Mouse (Mus musculus) limb, embryonic 13.5 days (tissue): ENCODE data around the gene Lclat1. TPM values are rescaled to one million over a fixed set of nuclear protein-coding genes. Genes with fewer than 3 reads are reported as not detected.
A peak's percentile ranks its signal among the peaks of the same experiment; 100 is the strongest.

Source experiments
- ATAC-seq: fragments of 200-750 bp; cut with Nextera tagmentation; 2 replicates; pipeline ENCODE4 v1.8.0; 2017; ENCODE audit warnings: low read depth, moderate number of reproducible peaks, moderate TSS enrichment; ENCODE audit not compliant: low FRiP score
- H3K27ac ChIP-seq: fragments of 300-500 bp; sonication (generic); 2 replicates; pipeline ENCODE4 v1.5.1; 2015; ENCODE audit warnings: inconsistent platforms, mild to moderate bottlenecking, moderate library complexity
- H3K27me3 ChIP-seq: fragments of 300-500 bp; sonication (generic); 2 replicates; pipeline ENCODE4 v1.6.1; 2015; ENCODE audit warnings: mild to moderate bottlenecking, inconsistent platforms
- H3K36me3 ChIP-seq: fragments of 300-500 bp; sonication (generic); 2 replicates; pipeline ENCODE4 v1.6.1; 2015; ENCODE audit warnings: inconsistent platforms, mild to moderate bottlenecking, moderate library complexity
- H3K4me1 ChIP-seq: fragments of 300-500 bp; sonication (generic); 2 replicates; pipeline ENCODE4 v1.6.1; 2015; ENCODE audit warnings: inconsistent platforms
- H3K4me2 ChIP-seq: fragments of 300-500 bp; sonication (generic); replicated peaks from 2 replicates; pipeline ENCODE4 v1.6.1; 2015; ENCODE audit warnings: inconsistent platforms, mild to moderate bottlenecking, moderate library complexity
- H3K4me3 ChIP-seq: fragments of 300-500 bp; sonication (generic); 2 replicates; pipeline ENCODE4 v1.5.1; 2015; ENCODE audit warnings: moderate library complexity, mild to moderate bottlenecking, inconsistent platforms
- H3K9ac ChIP-seq: fragments of 300-500 bp; sonication (generic); 2 replicates; pipeline ENCODE4 v1.6.1; 2015; ENCODE audit warnings: mild to moderate bottlenecking, inconsistent platforms
- H3K9me3 ChIP-seq: fragments of 300-500 bp; sonication (generic); 2 replicates; pipeline ENCODE4 v1.6.1; 2016; ENCODE audit warnings: inconsistent platforms
- WGBS: fragments of 180-500 bp; shearing (Covaris S2); methylation state at CpG from one replicate; pipeline ENCODE4 v1.1.7; 2015; 5-methylcytosine and 5-hydroxymethylcytosine counted together
- polyA plus RNA-seq: library from polyadenylated mRNA; unstranded; fragments of >200 nt; fragmentation: Nextera tagmentation; extraction: Ambion mirVana; gene quantifications from 2 replicates; pipeline ENCODE4 v1.2.1, GENCODE M21; 2015

Lclat1 gene
- polyA plus RNA-seq, 1 experiment from 2014 or later = 9.9 TPM

DNA sequence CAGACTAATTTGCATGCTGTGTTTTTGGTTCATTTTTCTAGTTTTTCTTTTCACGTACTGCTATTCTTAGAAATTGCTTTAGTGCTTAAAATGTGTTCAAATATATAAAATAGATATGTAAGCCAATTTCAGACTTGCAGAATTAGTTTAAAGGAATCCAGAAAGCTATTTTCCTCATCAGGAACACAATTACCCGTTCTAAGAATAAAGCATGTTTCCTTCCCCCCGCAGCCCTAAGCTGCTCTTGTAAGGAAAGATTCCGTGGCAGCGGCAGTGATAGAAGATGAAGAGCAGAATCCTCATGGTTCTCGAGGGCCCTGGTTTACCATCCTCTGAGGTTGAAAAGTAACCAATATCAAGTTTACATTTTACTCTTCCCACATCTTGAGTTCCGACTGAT, 113.0 kb downstream of the Lclat1 start:
- no peaks in the 10 kb centered on the region for H3K36me3 ChIP-seq
- no peak overlapping the region for H3K4me3 ChIP-seq
- WGBS = 66% methylated on average over 7 of the region's 7 CpGs
- H3K9me3 ChIP-seq = no peaks in the 10 kb centered on the region
- no peak overlapping the region for H3K9ac ChIP-seq
- H3K27ac ChIP-seq = no peak overlapping the region
- no peak for ATAC-seq
- no peaks in the 10 kb centered on the region for H3K27me3 ChIP-seq
- H3K4me2 ChIP-seq = no peak overlapping the region
- H3K4me1 ChIP-seq = peaks cover 37% of the 10 kb centered on the region

DNA sequence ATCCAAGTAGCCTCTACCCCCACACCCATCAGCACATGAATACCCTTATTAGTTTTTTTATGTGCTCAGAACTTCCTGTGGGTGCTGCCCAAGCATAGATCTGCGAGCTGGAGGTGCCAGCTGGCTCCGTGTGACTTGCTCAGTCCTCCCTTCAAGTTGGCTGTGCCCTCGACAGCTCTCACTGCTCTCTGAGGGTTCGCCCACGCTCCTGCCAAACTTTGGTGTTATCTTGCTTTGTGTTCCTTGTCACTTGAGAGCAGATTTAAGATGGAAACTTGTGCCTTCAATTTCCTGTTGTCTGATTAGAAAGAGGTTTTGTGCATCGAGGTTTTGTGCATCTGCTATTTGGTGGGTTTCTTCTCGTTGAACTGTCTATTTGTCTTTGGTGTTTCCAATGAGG, 114.3 kb downstream of the Lclat1 start:
- no peaks in the 10 kb centered on the region for H3K36me3 ChIP-seq
- H3K27ac ChIP-seq = no peak overlapping the region
- no peak overlapping the region for H3K9ac ChIP-seq
- no peak overlapping the region for H3K4me3 ChIP-seq
- peaks cover 45% of the 10 kb centered on the region for H3K4me1 ChIP-seq
- ATAC-seq = no peak
- H3K27me3 ChIP-seq = no peaks in the 10 kb centered on the region
- H3K9me3 ChIP-seq = no peaks in the 10 kb centered on the region
- WGBS = 54% methylated on average over 7 of the region's 7 CpGs
- no peak overlapping the region for H3K4me2 ChIP-seq

DNA sequence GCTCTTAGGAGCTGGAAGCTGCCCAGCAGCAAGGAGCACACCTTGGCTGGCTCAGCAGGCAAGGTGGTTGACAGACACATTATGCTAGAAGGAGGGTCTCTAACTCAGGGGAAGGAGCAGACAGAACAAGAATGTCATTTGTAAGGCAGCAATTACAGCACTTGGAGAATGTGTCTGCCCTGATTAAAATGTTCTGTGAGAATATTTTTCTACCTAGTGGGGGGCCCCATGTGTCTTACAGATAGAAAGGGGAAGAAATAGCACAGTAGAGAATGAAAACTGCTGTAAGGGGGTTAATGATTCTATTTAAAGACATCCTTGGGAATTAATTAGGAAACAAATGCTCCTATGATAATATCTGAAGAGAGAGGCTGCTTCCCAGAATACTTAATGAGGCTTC, 117.7 kb downstream of the Lclat1 start:
- peak overlapping the region; percentile 48; the same call in 1 of the 2 replicates for H3K27ac ChIP-seq
- H3K27me3 ChIP-seq = no peaks in the 10 kb centered on the region
- H3K9me3 ChIP-seq = no peaks in the 10 kb centered on the region
- H3K36me3 ChIP-seq = no peaks in the 10 kb centered on the region
- H3K4me3 ChIP-seq = no peak overlapping the region
- peaks cover 32% of the 10 kb centered on the region for H3K4me1 ChIP-seq
- H3K9ac ChIP-seq = no peak overlapping the region
- ATAC-seq = no peak
- no peak overlapping the region for H3K4me2 ChIP-seq

DNA sequence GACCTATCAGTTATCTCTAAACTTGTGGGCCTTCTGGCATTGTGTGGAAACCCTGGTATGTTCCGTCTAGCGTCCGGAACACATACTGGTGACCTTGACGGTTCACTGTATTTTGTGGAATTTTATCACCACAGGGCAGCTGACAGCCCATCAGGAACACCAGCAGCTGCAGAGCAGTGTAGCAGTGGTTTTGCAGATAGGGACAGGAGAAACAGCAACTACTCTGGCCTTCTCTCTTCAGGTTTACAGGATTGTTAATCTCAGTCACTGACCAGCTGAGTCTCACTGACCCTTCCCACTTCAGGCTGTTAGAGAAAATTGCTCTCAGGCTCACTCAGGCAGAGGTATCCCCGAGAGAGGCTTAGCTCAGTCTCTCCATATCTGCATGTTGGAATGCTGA, 118.2 kb downstream of the Lclat1 start:
- 32% methylated on average over 5 of the region's 5 CpGs for WGBS
- no peak for ATAC-seq
- no peak overlapping the region for H3K9ac ChIP-seq
- no peaks in the 10 kb centered on the region for H3K36me3 ChIP-seq
- 0 out of 2 replicates have a peak overlapping the region, but pooled peaks have one; percentile 11 for H3K27ac ChIP-seq
- no peaks in the 10 kb centered on the region for H3K9me3 ChIP-seq
- H3K27me3 ChIP-seq = no peaks in the 10 kb centered on the region
- H3K4me2 ChIP-seq = no peak overlapping the region
- H3K4me3 ChIP-seq = no peak overlapping the region
- H3K4me1 ChIP-seq = peaks cover 28% of the 10 kb centered on the region

DNA sequence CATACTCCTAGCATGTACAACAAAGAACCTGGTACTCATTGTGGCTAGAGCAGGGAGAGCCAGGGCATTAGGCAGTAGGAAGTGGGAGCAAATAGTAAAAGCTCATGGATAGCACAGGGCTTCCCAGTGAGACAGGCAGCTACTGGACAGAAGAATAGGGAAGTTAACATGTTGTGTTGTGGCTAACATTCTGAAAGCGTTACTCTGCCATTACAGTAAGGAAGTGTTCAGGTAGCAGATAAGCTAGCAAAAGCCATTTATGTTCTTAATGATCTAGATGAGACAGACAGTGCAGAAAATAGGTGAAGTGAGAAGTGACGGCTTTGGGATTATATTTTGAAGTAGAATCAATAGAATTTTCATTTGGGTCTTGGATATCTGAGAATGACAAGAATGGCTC, 118.8 kb downstream of the Lclat1 start:
- WGBS = 89% methylated on average over 2 of the region's 2 CpGs

DNA sequence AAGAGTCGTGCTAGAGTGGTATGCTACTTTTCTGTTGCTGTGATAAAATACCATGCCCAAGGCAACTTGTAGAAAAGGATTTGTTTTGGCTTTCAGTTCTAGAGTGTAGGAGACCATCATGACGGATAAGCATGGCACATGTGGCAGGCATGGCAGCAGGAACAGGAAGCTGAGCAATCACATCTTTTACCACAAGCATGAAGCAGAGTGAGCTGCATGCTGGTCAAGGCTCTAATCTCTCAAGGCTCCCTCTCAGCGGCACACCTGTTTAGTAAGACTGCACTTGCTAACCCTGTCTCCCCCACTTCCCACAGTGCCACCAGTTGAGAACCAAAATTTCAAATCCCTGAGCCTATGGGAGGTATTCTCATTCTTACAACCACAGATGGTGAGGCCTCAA, 119.6 kb downstream of the Lclat1 start:
- Histone ChIP-seq H3K9ac (no peak overlapping the region), H3K4me3 (no peak overlapping the region), H3K4me1 (peaks cover 21% of the 10 kb centered on the region), H3K36me3 (no peaks in the 10 kb centered on the region), H3K27me3 (no peaks in the 10 kb centered on the region), H3K27ac (no peak overlapping the region), H3K9me3 (no peaks in the 10 kb centered on the region), H3K4me2 (no peak overlapping the region)
- no peak for ATAC-seq
- 93% methylated on average over 3 of the region's 3 CpGs for WGBS

More for the DNA sequence above, 118.8 kb downstream of the Lclat1 start:
- Histone ChIP-seq H3K4me2 (no peak overlapping the region), H3K27me3 (no peaks in the 10 kb centered on the region), H3K36me3 (no peaks in the 10 kb centered on the region), H3K9ac (no peak overlapping the region), H3K27ac (no peak overlapping the region), H3K4me3 (no peak overlapping the region), H3K4me1 (peaks cover 24% of the 10 kb centered on the region), H3K9me3 (no peaks in the 10 kb centered on the region)
- ATAC-seq = no peak

DNA sequence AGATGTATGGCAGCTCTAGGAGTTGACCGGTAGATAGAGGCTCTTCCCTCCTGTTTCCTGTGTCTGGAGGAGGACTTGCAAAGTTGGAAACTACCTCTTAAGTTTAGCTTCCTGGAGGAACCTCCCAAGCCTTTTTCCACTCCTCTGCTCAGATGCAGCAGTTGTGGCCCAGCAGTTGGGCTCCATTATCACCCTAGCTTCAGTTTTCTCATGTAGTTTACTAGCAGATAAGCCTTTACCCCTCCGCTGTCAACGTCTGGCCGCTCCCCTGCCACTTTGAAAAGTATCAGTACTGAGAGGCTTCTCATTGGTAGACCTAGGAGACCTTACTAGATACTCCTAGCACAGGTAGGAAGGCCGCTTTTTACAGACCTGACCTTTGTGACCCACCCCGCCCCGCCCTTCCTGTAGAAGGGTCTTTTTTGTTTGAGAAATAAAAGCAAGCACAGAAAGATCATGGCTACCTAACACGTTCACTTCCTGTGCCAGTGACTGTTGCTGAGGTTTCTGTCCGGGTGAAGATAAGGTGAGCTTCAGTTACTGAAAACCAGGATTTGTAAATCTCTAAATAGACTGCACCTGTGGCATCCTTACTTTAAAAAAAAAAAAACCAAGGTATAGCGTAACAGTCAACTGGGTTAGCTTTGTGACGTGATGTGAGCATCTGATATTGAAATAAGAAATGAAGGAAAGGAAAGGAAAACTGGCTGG, 121.8 kb downstream of the Lclat1 start:
- Histone ChIP-seq H3K27ac (no peak overlapping the region), H3K4me1 (peaks cover 18% of the 10 kb centered on the region), H3K9me3 (no peaks in the 10 kb centered on the region), H3K4me2 (no peak overlapping the region), H3K36me3 (no peaks in the 10 kb centered on the region), H3K4me3 (no peak overlapping the region), H3K9ac (no peak overlapping the region), H3K27me3 (no peaks in the 10 kb centered on the region)
- ATAC-seq = no peak
- WGBS = 91% methylated on average over 11 of the region's 11 CpGs

DNA sequence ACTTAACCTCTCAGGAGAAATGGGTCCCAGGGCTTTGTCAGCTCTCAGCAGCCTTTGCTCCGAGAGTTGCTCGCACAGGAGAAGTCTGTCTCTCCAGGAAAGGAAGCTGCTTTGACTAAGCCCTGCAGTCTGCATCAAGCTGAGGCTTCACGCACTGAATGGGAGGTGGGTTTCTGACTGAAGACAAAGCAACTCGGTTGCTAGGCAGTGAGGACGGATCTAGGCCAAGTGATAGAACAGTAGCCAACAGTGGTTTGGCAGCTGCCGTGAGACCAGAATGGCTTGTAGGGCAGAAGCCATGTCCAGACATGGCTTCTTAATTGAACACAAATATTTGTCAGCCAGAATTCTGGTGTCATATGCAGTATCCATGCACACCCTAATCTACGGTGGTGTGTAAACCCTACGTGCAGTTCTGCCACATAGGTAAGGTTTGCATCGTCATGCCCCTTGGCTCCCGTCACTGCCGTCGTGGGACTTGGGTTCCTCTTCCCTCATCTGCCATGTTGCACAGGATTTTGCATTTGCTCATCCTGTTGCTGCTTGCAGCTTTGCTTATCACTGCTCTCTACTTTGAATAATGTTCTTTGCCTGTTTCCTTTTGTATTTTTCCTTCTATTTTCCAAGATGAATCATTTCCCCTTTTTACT, 122.7 kb downstream of the Lclat1 start:
- Histone ChIP-seq H3K27me3 (no peaks in the 10 kb centered on the region), H3K9me3 (no peaks in the 10 kb centered on the region), H3K4me1 (peaks cover 10% of the 10 kb centered on the region), H3K36me3 (no peaks in the 10 kb centered on the region), H3K4me2 (no peak overlapping the region), H3K27ac (no peak overlapping the region), H3K9ac (no peak overlapping the region), H3K4me3 (no peak overlapping the region)
- ATAC-seq = no peak
- 91% methylated on average over 12 of the region's 12 CpGs for WGBS

DNA sequence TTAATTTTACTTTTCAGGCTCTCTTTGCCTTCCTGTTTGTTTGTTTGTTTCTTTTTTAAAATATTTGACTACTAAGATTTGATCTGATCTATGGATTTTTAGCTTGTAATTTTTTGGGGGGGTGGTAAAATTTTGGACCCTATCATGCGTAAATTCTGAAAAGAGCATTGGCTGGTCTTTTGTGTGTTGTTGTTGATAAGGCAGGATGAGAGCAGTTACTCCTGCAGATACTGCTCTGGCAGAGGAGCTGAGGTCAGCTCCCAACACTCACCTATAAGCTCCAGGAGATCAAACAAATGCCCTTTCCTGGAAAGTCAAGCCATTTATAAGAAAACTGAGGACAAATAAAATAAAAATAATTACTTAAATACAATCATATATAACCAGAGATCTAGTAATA, 123.6 kb downstream of the Lclat1 start:
- H3K4me3 ChIP-seq = no peak overlapping the region
- H3K4me2 ChIP-seq = no peak overlapping the region
- H3K9ac ChIP-seq = no peak overlapping the region
- 0 out of 2 replicates have a peak, but pooled peaks cover 2% of the 10 kb centered on the region for H3K4me1 ChIP-seq
- no peaks in the 10 kb centered on the region for H3K9me3 ChIP-seq
- no peaks in the 10 kb centered on the region for H3K36me3 ChIP-seq
- 96% methylated on average over 1 of the region's 1 CpGs for WGBS
- H3K27ac ChIP-seq = no peak overlapping the region
- ATAC-seq = no peak
- no peaks in the 10 kb centered on the region for H3K27me3 ChIP-seq

DNA sequence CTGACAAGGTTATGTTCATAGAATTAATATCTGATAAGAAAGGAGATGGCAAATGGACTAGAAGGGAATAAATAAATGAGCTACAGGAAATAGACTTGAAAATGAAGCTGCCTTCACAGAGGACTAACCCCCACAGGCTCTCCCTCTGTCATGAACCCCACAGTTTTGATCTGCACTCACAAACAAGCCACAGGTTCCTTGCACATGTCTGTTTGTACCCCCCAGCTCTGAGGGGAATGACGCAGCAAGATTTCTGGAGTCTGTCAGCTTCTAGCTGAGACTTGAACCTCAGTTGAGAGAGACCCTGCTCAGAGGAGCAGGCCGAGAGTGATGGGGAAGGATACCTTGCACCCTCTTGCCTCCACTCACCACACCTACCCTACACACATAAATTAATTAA, 124.8 kb downstream of the Lclat1 start:
- H3K4me1 ChIP-seq = no peaks in the 10 kb centered on the region
- ATAC-seq = no peak
- H3K4me3 ChIP-seq = no peak overlapping the region
- WGBS = 85% methylated on average over 2 of the region's 2 CpGs
- no peak overlapping the region for H3K9ac ChIP-seq
- no peaks in the 10 kb centered on the region for H3K36me3 ChIP-seq
- H3K4me2 ChIP-seq = no peak overlapping the region
- H3K9me3 ChIP-seq = no peaks in the 10 kb centered on the region
- no peak overlapping the region for H3K27ac ChIP-seq
- no peaks in the 10 kb centered on the region for H3K27me3 ChIP-seq

DNA sequence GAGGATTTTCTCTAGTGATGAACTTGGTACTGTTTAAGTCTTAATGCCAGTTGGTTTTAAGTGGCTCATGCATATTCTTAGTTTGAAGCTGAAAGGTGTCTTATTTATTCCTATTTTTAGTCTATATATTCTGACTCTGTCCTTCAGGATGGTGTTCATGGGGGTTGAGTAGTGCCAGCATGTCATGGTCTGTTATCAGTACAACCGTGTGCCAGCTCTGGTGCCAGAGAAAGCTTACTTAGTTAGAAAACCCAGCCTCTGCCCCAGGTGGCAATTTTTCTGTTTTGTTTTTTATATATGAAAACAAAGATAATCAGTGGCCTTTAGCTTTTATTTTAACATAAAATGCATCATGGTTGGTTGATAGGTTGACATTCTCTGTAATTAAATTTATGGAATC, 126.2 kb downstream of the Lclat1 start:
- 100% methylated on average over 1 of the region's 1 CpGs for WGBS
- no peaks in the 10 kb centered on the region for H3K36me3 ChIP-seq
- H3K27ac ChIP-seq = no peak overlapping the region
- no peak for ATAC-seq
- no peaks in the 10 kb centered on the region for H3K27me3 ChIP-seq
- no peaks in the 10 kb centered on the region for H3K4me1 ChIP-seq
- no peak overlapping the region for H3K4me2 ChIP-seq
- H3K4me3 ChIP-seq = no peak overlapping the region
- H3K9ac ChIP-seq = no peak overlapping the region
- H3K9me3 ChIP-seq = no peaks in the 10 kb centered on the region

DNA sequence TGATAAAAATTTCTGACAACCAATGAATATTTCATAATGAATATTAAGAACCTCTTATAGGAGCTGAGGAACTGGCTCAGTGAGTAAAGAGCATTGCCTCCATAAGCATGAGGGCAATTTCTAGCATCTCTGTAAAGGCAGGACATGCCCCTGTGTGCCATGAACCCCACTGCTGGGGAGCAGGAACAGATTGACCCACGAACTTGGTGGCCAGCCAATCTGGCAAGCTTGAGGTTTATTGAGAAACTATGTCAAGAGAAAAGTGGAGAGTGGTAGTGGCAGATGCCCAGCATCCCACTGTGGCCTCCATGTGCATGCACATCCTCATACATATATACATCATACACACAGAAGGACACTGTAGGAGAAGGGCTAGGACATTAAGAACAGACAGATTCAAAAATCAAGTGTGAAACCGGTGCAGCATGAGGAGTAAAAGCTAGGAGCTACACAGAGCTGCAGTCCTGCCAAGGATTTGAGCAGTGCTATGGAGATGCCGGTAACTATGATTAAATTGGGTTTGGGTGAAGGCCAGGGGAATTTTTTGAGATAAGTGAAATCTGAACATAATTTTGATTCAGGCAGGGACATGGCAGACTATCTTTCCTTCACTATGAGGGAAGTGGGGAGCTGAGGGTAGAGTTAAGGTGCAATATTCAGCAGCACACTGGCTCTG, 129.5 kb downstream of the Lclat1 start:
- Histone ChIP-seq H3K9me3 (no peaks in the 10 kb centered on the region), H3K27ac (no peak overlapping the region), H3K27me3 (no peaks in the 10 kb centered on the region), H3K4me1 (peaks cover 13% of the 10 kb centered on the region), H3K9ac (no peak overlapping the region), H3K4me2 (no peak overlapping the region), H3K36me3 (peaks cover 6% of the 10 kb centered on the region), H3K4me3 (no peak overlapping the region)
- 0 out of 2 replicates have a peak, but pooled peaks have one; percentile 15 for ATAC-seq
- 86% methylated on average over 3 of the region's 3 CpGs for WGBS
